Mouse (Mus musculus): ENCODE results near the gene Foxo3.

Foxo3 gene

GRCm38 (mm10) chr10:42231847-42232246 lies 44.7 kb downstream of the Foxo3 start:
- in situ Hi-C loops (cut with MboI; ENCODE audit: low sequenced_read_pairs), result no loop called here

- in situ Hi-C loops (cut with MboI; ENCODE audit: low sequenced_read_pairs), result no loop called here
These were observed 45.4 kb downstream of the Foxo3 start for GRCm38 (mm10) chr10:42231100-42231541.

GRCm38 (mm10) chr10:42230471-42231099 lies 46.0 kb downstream of the Foxo3 start:
- in situ Hi-C loops (cut with MboI; ENCODE audit: low sequenced_read_pairs), result no loop called here

- in situ Hi-C loops (cut with MboI; ENCODE audit: low sequenced_read_pairs), result no loop called here
These were observed 48.8 kb downstream of the Foxo3 start for GRCm38 (mm10) chr10:42227751-42228241.

- in situ Hi-C loops (cut with MboI; ENCODE audit: low sequenced_read_pairs), result no loop called here
These were observed 50.4 kb downstream of the Foxo3 start for GRCm38 (mm10) chr10:42226176-42226575.

- in situ Hi-C loops (cut with MboI; ENCODE audit: low sequenced_read_pairs), result no loop called here
These were observed 51.2 kb downstream of the Foxo3 start for GRCm38 (mm10) chr10:42225184-42225935.

- in situ Hi-C loops (cut with MboI; ENCODE audit: low sequenced_read_pairs), result no loop called here
These were observed 54.6 kb downstream of the Foxo3 start for GRCm38 (mm10) chr10:42221996-42222395.

- in situ Hi-C loops (cut with MboI; ENCODE audit: low sequenced_read_pairs), result no loop called here
These were observed 55.2 kb downstream of the Foxo3 start for GRCm38 (mm10) chr10:42221136-42221891.

GRCm38 (mm10) chr10:42220418-42220952 lies 56.1 kb downstream of the Foxo3 start:
- in situ Hi-C loops (cut with MboI; ENCODE audit: low sequenced_read_pairs), result no loop called here

GRCm38 (mm10) chr10:42211407-42211806 lies 65.1 kb downstream of the Foxo3 start:
- in situ Hi-C loops (cut with MboI; ENCODE audit: low sequenced_read_pairs), result no loop called here

- in situ Hi-C loops (cut with MboI; ENCODE audit: low sequenced_read_pairs), result no loop called here
These were observed 65.9 kb downstream of the Foxo3 start for GRCm38 (mm10) chr10:42210641-42211040.

GRCm38 (mm10) chr10:42209809-42210208 lies 66.7 kb downstream of the Foxo3 start:
- in situ Hi-C loops (cut with MboI; ENCODE audit: low sequenced_read_pairs), result no loop called here

- in situ Hi-C loops (cut with MboI; ENCODE audit: low sequenced_read_pairs), result no loop called here
These were observed 68.9 kb downstream of the Foxo3 start for GRCm38 (mm10) chr10:42207612-42208011.

GRCm38 (mm10) chr10:42204768-42205412 lies 71.7 kb downstream of the Foxo3 start:
- in situ Hi-C loops (cut with MboI; ENCODE audit: low sequenced_read_pairs), result no loop called here

GRCm38 (mm10) chr10:42203321-42204155 lies 73.0 kb downstream of the Foxo3 start:
- in situ Hi-C loops (cut with MboI; ENCODE audit: low sequenced_read_pairs), result no loop called here

- in situ Hi-C loops (cut with MboI; ENCODE audit: low sequenced_read_pairs), result no loop called here
These were observed 74.0 kb downstream of the Foxo3 start for GRCm38 (mm10) chr10:42202561-42202960.

- in situ Hi-C loops (cut with MboI; ENCODE audit: low sequenced_read_pairs), result no loop called here
These were observed 77.1 kb downstream of the Foxo3 start for GRCm38 (mm10) chr10:42199472-42199871.

- in situ Hi-C loops (cut with MboI; ENCODE audit: low sequenced_read_pairs), result no loop called here
These were observed 77.9 kb downstream of the Foxo3 start for GRCm38 (mm10) chr10:42198682-42199081.

- in situ Hi-C loops (cut with MboI; ENCODE audit: low sequenced_read_pairs), result no loop called here
These were observed 81.8 kb downstream of the Foxo3 start for GRCm38 (mm10) chr10:42194784-42195183.

- in situ Hi-C loops (cut with MboI; ENCODE audit: low sequenced_read_pairs), result no loop called here
These were observed 82.6 kb downstream of the Foxo3 start for GRCm38 (mm10) chr10:42193981-42194380.
